Mouse (Mus musculus): ENCODE results near the gene B130006D01Rik.

Gene B130006D01Rik

DNA sequence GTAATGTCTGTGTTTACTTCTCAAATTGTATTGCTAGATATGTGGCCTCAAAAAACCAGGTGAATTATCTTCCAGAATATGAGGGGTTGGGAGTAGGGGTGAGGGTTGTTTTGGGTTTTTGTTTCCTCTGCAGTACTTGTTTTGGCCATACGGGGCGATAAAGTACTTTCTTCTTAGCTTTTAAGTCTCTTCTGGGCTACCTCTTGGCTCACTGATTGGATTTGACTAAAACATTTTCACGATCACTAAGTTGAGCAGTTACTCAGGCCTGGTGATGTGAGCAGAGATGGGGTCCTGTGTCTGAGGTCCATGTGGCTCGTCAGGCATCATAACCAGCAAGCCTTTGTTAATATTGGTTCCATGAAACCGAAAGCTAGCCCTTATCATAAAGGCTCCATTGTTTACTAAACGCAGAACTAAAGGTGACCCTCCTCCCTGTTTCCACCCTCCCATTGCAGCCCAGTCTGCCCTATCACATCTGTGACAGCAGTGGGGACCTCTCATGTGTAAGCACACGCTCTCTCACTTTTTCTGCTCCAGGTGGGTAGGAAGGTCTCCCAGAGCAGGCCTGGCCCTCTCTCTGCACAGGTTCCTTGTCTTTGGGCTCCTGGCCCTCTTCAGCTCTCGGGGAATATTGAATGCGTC is 47.5 kb downstream of the B130006D01Rik start:
- DNase-seq (ENCODE audit: low read depth, low spot score), result no peak

DNA sequence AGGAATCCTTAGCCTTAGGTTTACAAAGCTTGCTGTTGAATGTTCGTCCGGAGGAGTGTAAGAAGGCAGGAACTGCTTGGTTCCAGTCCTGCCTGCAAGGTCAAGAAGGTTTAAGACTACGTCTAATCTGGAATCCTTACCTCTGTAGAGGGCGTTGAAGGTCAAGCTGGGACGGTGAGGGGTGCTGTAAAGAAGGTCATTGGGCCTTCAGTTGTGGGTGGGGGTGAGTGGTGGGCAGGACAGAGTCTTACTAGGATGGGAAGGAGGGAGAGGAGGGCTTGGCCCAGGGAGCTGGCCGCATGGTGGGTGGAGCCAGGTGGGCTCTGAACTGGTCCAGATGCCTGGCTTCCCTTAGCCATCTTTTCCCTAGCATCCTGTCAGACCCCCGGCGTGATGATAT is 48.3 kb downstream of the B130006D01Rik start:
- no peak for DNase-seq (ENCODE audit: low read depth, low spot score)

DNA sequence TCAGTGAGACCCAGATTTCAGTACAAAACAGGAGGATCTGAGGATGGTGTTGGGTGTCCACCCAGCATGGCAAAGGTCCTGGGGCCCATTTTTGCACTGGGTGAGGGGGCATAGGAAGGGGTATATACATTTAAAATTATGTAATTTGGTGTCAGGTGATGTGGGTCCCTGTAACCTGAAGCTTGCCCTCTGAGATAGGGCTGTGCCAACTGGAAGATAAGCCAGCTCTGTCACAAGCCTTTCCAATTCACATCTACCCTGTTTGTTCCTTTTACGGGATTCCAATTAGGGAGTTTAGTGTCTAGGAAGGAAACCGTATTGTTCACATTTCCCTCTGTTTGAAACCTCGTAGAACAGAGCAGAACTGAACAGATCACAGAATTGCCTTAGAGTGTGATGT is 49.9 kb downstream of the B130006D01Rik start:
- no peak for DNase-seq (ENCODE audit: low read depth, low spot score)

Data from skeletal muscle tissue, adult 2 months (tissue).